Mouse (Mus musculus): ENCODE measurements around the gene Terf2. TPM values are rescaled to one million over a fixed set of nuclear protein-coding genes. Genes with fewer than 3 reads are reported as not detected.
"Not testable (repeated sequence)": the region's sequence is repeated elsewhere in the genome, so short reads cannot be mapped to it uniquely, and the experiment has no call there.

The Terf2 gene
- total RNA-seq, 1 experiment from 2014 or later: 25.0 TPM

- DNase-seq: no peak
Measured at GRCm38 (mm10) chr8:107056973-107057369, 39.4 kb downstream of the Terf2 start.

GRCm38 (mm10) chr8:107056076-107056972 is 40.0 kb downstream of the Terf2 start, which contains the start of the genes Cog8 and Nip7:
Gene Cog8 (minus strand): TSS chr8:107056689.
Gene Nip7 (plus strand): TSS chr8:107056877.
- peak; percentile 98 for DNase-seq

GRCm38 (mm10) chr8:107052046-107052445 is 44.3 kb downstream of the Terf2 start:
- peak; percentile 60 for DNase-seq

GRCm38 (mm10) chr8:107049480-107049879 is 46.9 kb downstream of the Terf2 start:
- no peak for DNase-seq

GRCm38 (mm10) chr8:107048061-107048941 is 48.0 kb downstream of the Terf2 start, which contains the start of gene Pdf:
Gene Pdf (minus strand): TSS chr8:107048614.
- DNase-seq: peak; percentile 93

GRCm38 (mm10) chr8:107046976-107047375 is 49.4 kb downstream of the Terf2 start:
- DNase-seq: no peak

GRCm38 (mm10) chr8:107045478-107045877 is 50.9 kb downstream of the Terf2 start:
- DNase-seq: no peak

GRCm38 (mm10) chr8:107040632-107041031 is 55.7 kb downstream of the Terf2 start:
- no peak for DNase-seq

- peak; percentile 59 for DNase-seq
Measured at GRCm38 (mm10) chr8:107036626-107037025, 59.7 kb downstream of the Terf2 start.

- no peak for DNase-seq
Measured at GRCm38 (mm10) chr8:107035641-107036040, 60.7 kb downstream of the Terf2 start.

- not testable (repeated sequence) for DNase-seq
Measured at GRCm38 (mm10) chr8:107033609-107034008, 62.7 kb downstream of the Terf2 start.

- no peak for DNase-seq
Measured at GRCm38 (mm10) chr8:107031577-107032090, 64.7 kb downstream of the Terf2 start.

- peak; percentile 99 for DNase-seq
Measured at GRCm38 (mm10) chr8:107030650-107031576, 65.4 kb downstream of the Terf2 start, which contains the start of gene Vps4a. Gene Vps4a (plus strand): TSS chr8:107031222.

GRCm38 (mm10) chr8:107030058-107030457 is 66.3 kb downstream of the Terf2 start:
- no peak for DNase-seq

GRCm38 (mm10) chr8:107029310-107029709 is 67.0 kb downstream of the Terf2 start:
- no peak for DNase-seq

GRCm38 (mm10) chr8:107023479-107023878 is 72.9 kb downstream of the Terf2 start:
- DNase-seq: peak; percentile 71

Small RNA genes lying within 50 kb of the gene (microRNA-seq; reads per million reads assigned to microRNA genes)
- 0.38 to 0.85 reads per million in 2 experiments for gene Mir7075

Other genes starting within 250 kb of the Terf2 start
- 0.83 and 1.0 TPM in 2 replicates for gene Has3, start 226.3 kb downstream of the Terf2 start, total RNA-seq (2021)
- 47.2 and 49.9 TPM in 2 replicates for gene Utp4, start 202.9 kb downstream of the Terf2 start, total RNA-seq (2021)
- gene Sntb2, start 160.8 kb downstream of the Terf2 start, total RNA-seq (2021): 24.2 and 28.2 TPM in 2 replicates
- 58.6 and 63.6 TPM in 2 replicates for gene Vps4a, start 65.3 kb downstream of the Terf2 start, total RNA-seq (2021)
- gene Pdf, start 47.9 kb downstream of the Terf2 start, total RNA-seq (2021): 34.9 and 38.6 TPM in 2 replicates
- gene Cog8, start 39.9 kb downstream of the Terf2 start, total RNA-seq (2021): 29.4 and 30.3 TPM in 2 replicates
- gene Nip7, start 39.7 kb downstream of the Terf2 start, total RNA-seq (2021): 40.1 and 50.2 TPM in 2 replicates
- gene Tmed6, start 30.9 kb downstream of the Terf2 start, total RNA-seq (2021): not detected in 2 replicates
- 260 and 305 TPM in 2 replicates for gene Cyb5b, start 54.1 kb upstream of the Terf2 start, total RNA-seq (2021)
- 108 and 110 TPM in 2 replicates for gene Nfat5, start 196.9 kb upstream of the Terf2 start, total RNA-seq (2021)